Comparison of ENCODE assay signal across 24 mouse cellular contexts in the genomic region with DNA sequence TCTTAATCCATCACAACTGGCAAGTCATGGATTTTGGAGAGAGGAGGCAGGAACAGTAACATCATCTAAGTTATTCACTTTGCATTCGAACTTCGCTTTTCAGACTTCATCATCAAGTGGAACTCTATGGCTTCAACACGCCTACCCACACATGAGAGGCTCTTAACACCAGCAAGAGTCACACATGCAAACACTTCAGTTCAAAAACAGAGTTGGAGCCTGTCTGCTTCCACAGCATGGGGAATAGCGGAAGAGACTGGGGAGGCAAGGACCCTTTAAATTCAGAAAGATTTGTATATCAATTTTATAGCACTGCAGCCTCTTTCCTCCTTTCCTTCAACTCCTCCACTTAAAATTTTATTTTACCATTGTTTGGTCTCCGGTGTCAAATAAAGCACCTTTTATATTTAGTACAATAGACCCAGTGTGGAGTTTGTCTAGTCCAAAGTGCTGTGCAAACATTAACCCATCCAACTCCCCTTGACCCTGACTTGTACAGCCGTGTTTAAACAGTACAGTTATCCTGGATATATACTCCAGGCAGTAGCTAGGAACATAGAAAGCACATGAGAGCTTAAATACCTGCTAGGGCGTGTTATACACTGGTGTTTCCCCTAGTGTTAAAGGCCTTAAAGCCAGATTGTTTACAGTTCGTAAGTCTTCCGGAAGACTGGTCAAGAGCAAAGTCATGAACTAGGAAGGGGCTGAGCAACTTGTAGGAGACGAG.
DNase-seq lines count a peak whose midpoint lies in the region; ATAC-seq and TF ChIP-seq lines count a peak whose summit lies in the region.
"Had no signal": no experiment of that assay in that cellular context is flagged by ENCODE, and none has a peak within 500 bp of the region (broad histone marks: within the 10 kb centered on the region; RNA-seq: fewer than 3 reads in every experiment).

No protein-coding gene starts in this region.

- H3K27ac ChIP-seq in kidney, embryonic 14.5 days (ENCODE audit: low read depth, low read length), result no peak overlapping the region
- no peak overlapping the region for H3K27ac ChIP-seq in lung, embryonic 16.5 days (ENCODE audit: low read length)
- 0 out of 2 replicates have a peak overlapping the region, but pooled peaks have one; percentile 3 for H3K27ac ChIP-seq in stomach, embryonic 15.5 days
- H3K27ac ChIP-seq: embryonic facial prominence, embryonic 12.5 days; forebrain, embryonic 13.5 days; gastrocnemius, adult 2 months; heart, embryonic 10.5 days; hindbrain, embryonic 14.5 days; limb, embryonic 12.5 days; liver, embryonic 13.5 days; midbrain, embryonic 10.5 days had no signal

- no peak overlapping the region for H3K4me2 ChIP-seq in kidney, embryonic 14.5 days (replicated peaks; ENCODE audit: low read depth, low read length)
- H3K4me2 ChIP-seq in lung, embryonic 16.5 days (ENCODE audit: low read depth, low read length), result no peak overlapping the region
- H3K4me2 ChIP-seq in stomach, embryonic 15.5 days, result no peak overlapping the region
- H3K4me2 ChIP-seq: embryonic facial prominence, embryonic 12.5 days; forebrain, embryonic 13.5 days; hindbrain, embryonic 14.5 days; limb, embryonic 12.5 days; liver, embryonic 13.5 days had no signal

- no peaks in the 10 kb centered on the region for H3K27me3 ChIP-seq in kidney, embryonic 14.5 days (ENCODE audit: control insufficient read depth, insufficient read depth, low read length)
- no peaks in the 10 kb centered on the region for H3K27me3 ChIP-seq in lung, embryonic 16.5 days (ENCODE audit: control insufficient read depth, insufficient read depth, low read depth, low read length)
- H3K27me3 ChIP-seq in stomach, embryonic 15.5 days (replicated peaks), result no peaks in the 10 kb centered on the region
- H3K27me3 ChIP-seq: embryonic facial prominence, embryonic 12.5 days; forebrain, embryonic 13.5 days; limb, embryonic 12.5 days; liver, embryonic 13.5 days had no signal

- no peak for DNase-seq in kidney, adult 18-20 months
- peak; percentile 29 to 49 for DNase-seq in lung, adult 18-20 months
- no peak for DNase-seq in lung, adult 2 months
- DNase-seq in cerebellum, adult 11 months, result no peak
- no peak for DNase-seq in cerebellum, adult 18-20 months
- DNase-seq: adrenal gland, postnatal 36 days; cerebellum, adult 11-12 months; cerebellum, postnatal 14 days; gastrocnemius, adult 2 months; heart, postnatal 4 days; layer of hippocampus, postnatal 36 days; liver, embryonic 13.5 days; right cerebral cortex, postnatal 4 days had no signal

- no peaks in the 10 kb centered on the region for H3K36me3 ChIP-seq in kidney, embryonic 14.5 days (ENCODE audit: control insufficient read depth, insufficient read depth, low read length)
- no peaks in the 10 kb centered on the region for H3K36me3 ChIP-seq in lung, embryonic 16.5 days (ENCODE audit: control insufficient read depth, insufficient read depth, low read length)
- H3K36me3 ChIP-seq in stomach, embryonic 15.5 days, result no peaks in the 10 kb centered on the region
- H3K36me3 ChIP-seq: embryonic facial prominence, embryonic 12.5 days; heart, embryonic 10.5 days; limb, embryonic 12.5 days; liver, embryonic 13.5 days; midbrain, embryonic 10.5 days had no signal

- peak; percentile 88 for ATAC-seq in kidney, embryonic 14.5 days (ENCODE audit: low FRiP score, low TSS enrichment)
- peak; percentile 94 for ATAC-seq in lung, embryonic 16.5 days (ENCODE audit: low read depth)
- ATAC-seq in stomach, embryonic 15.5 days (ENCODE audit: insufficient read depth, low FRiP score, low read depth), result peak; percentile 65; the same call in 1 of the 2 replicates
- ATAC-seq: forebrain, embryonic 13.5 days; inflammation-experienced regulatory T-cells, adult 6 months had no signal

- H3K9me3 ChIP-seq in kidney, embryonic 14.5 days (ENCODE audit: control insufficient read depth, low read length), result no peaks in the 10 kb centered on the region
- H3K9me3 ChIP-seq in lung, embryonic 16.5 days (ENCODE audit: control insufficient read depth, low read length), result no peaks in the 10 kb centered on the region
- no peaks in the 10 kb centered on the region for H3K9me3 ChIP-seq in stomach, embryonic 15.5 days
- H3K9me3 ChIP-seq: embryonic facial prominence, embryonic 12.5 days; forebrain, embryonic 13.5 days; heart, embryonic 10.5 days; limb, embryonic 12.5 days; liver, embryonic 13.5 days; midbrain, embryonic 10.5 days had no signal

- peaks cover 10% of the 10 kb centered on the region; the same call in 1 of the 2 replicates for H3K4me1 ChIP-seq in kidney, embryonic 14.5 days (ENCODE audit: control insufficient read depth, insufficient read depth, low read length)
- H3K4me1 ChIP-seq in lung, adult 2 months (ENCODE audit: control insufficient read depth, insufficient read depth, low read length), result no peaks in the 10 kb centered on the region; the same call in 1 of the 2 replicates
- H3K4me1 ChIP-seq in lung, embryonic 16.5 days (replicated peaks; ENCODE audit: control insufficient read depth, insufficient read depth, low read length), result peaks cover 4% of the 10 kb centered on the region; the same call in 1 of the 2 replicates
- H3K4me1 ChIP-seq in stomach, embryonic 15.5 days, result no peaks in the 10 kb centered on the region
- H3K4me1 ChIP-seq: embryonic facial prominence, embryonic 12.5 days; forebrain, embryonic 13.5 days; heart, embryonic 10.5 days; midbrain, embryonic 10.5 days had no signal

- WGBS in kidney, embryonic 14.5 days, result 32% methylated on average over 10 of the region's 10 CpGs
- 53% methylated on average over 10 of the region's 10 CpGs for WGBS in lung, adult 2 months
- 46% methylated on average over 10 of the region's 10 CpGs for WGBS in lung, embryonic 16.5 days
- WGBS in stomach, embryonic 15.5 days, result 43% methylated on average over 10 of the region's 10 CpGs

- TF ChIP-seq CTCF in lung, adult 2 months (IDR thresholded peaks at IDR 0.05; ENCODE audit: insufficient read depth, low read length), result no peak

- H3K4me3 ChIP-seq in kidney, embryonic 14.5 days (ENCODE audit: low read length), result no peak overlapping the region
- H3K4me3 ChIP-seq in lung, adult 2 months (replicated peaks; ENCODE audit: extremely low read depth, low read depth, low read length), result no peak overlapping the region
- H3K4me3 ChIP-seq in lung, embryonic 16.5 days (ENCODE audit: low read length), result no peak overlapping the region
- no peak overlapping the region for H3K4me3 ChIP-seq in stomach, embryonic 15.5 days (replicated peaks)
- H3K4me3 ChIP-seq: embryonic facial prominence, embryonic 12.5 days; erythroblast, embryonic 14.5 days; forebrain, embryonic 13.5 days; gastrocnemius, adult 2 months; heart, embryonic 10.5 days; limb, embryonic 12.5 days; liver, embryonic 13.5 days; midbrain, embryonic 10.5 days had no signal

- TF ChIP-seq POLR2A in lung, adult 2 months (IDR thresholded peaks at IDR 0.05; ENCODE audit: borderline replicate concordance, extremely low read depth, low read depth, low read length), result no peak

- H3K9ac ChIP-seq in kidney, embryonic 14.5 days (ENCODE audit: low read depth, low read length), result no peak overlapping the region
- H3K9ac ChIP-seq in lung, embryonic 16.5 days (ENCODE audit: low read length), result no peak overlapping the region
- H3K9ac ChIP-seq in stomach, embryonic 15.5 days, result no peak overlapping the region
- H3K9ac ChIP-seq: embryonic facial prominence, embryonic 12.5 days; forebrain, embryonic 13.5 days; hindbrain, embryonic 14.5 days; limb, embryonic 12.5 days; liver, embryonic 13.5 days had no signal

Comparison
In these comparisons a context has a peak if more than half of its experiments do, and no peak if none do; other contexts are left out.
1. DNase-seq: peak in lung, adult 18-20 months (2 of 2); none in kidney, adult 18-20 months (single experiment), lung, adult 2 months (single experiment), cerebellum, adult 11 months (single experiment) and cerebellum, adult 18-20 months (0 of 2).
2. Peak in every context shown above with its lines, with median percentiles within 50 percentile points of each other: ATAC-seq.